Mouse (Mus musculus) G1E (cell line): ENCODE measurements around the gene Gfpt2.
A peak's percentile ranks its signal among the peaks of the same experiment; 100 is the strongest.

Experiments used
- CTCF ChIP-seq: IDR thresholded peaks from 2 replicates; pipeline ENCODE4 v1.5.1; 2012; ENCODE audit warnings: low read depth, low read length, inconsistent platforms, mixed read lengths
- GATA1 ChIP-seq: IDR thresholded peaks from 2 replicates; pipeline ENCODE4 v1.6.1; 2012; ENCODE audit warnings: borderline replicate concordance, low read length, inconsistent platforms, mixed read lengths
- POLR2AphosphoS5 ChIP-seq: IDR thresholded peaks from 2 replicates; pipeline ENCODE4 v1.6.1; 2012; ENCODE audit warnings: low read depth, low read length, inconsistent platforms; ENCODE audit not compliant: insufficient replicate concordance

DNA sequence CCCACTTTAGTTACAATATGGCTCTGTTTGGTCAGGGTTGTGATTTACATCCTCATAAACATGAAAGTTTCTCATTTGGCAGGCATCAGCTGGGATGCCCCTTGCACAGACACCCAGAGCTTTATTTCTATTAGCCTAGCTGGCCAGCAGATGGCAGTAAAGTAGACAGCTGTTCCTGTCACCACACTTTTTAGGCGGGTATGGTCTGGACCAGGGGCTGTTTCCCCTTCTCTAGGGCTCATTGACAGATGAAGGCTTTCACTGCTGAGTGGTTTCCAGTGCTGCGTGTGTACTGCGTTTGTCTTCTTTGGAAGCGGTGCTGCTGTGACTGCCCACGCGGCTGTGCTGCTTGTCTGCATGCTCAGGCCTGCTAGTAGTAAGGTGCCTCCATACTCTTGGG, 77.9 kb downstream of the Gfpt2 start:
- peak; percentile 56 for TF ChIP-seq CTCF
- TF ChIP-seq GATA1: no peak
- no peak for TF ChIP-seq POLR2AphosphoS5
